Mouse (Mus musculus) heart, embryonic 10.5 days (tissue): ENCODE measurements at regions not wholly inside any gene's neighbourhood (a gene's known extent, or its start where the extent isn't known, plus 50 kb on each side); places are given as distances from the start of the nearest gene placed in this dataset.

Experiments used
- DNase-seq: peaks from one replicate; pipeline ENCODE4 v3.0.0-alpha.2; 2017; ENCODE audit warnings: low spot score
- H3K27ac ChIP-seq: fragments of 300-500 bp; sonication (generic); 2 replicates; pipeline ENCODE4 v1.5.1; 2016; ENCODE audit warnings: mild to moderate bottlenecking
- H3K27me3 ChIP-seq: fragments of 300-500 bp; sonication (generic); 2 replicates; pipeline ENCODE4 v1.6.1; 2016; ENCODE audit warnings: mild to moderate bottlenecking; ENCODE audit not compliant: poor library complexity, insufficient read depth, severe bottlenecking
- H3K36me3 ChIP-seq: fragments of 300-500 bp; sonication (generic); 2 replicates; pipeline ENCODE4 v1.6.1; 2016; ENCODE audit warnings: mild to moderate bottlenecking, moderate library complexity
- H3K4me1 ChIP-seq: fragments of 300-500 bp; sonication (generic); 2 replicates; pipeline ENCODE4 v1.6.1; 2016; ENCODE audit warnings: mild to moderate bottlenecking
- H3K4me3 ChIP-seq: fragments of 300-500 bp; sonication (generic); 2 replicates; pipeline ENCODE4 v1.5.1; 2016; ENCODE audit warnings: mild to moderate bottlenecking, moderate library complexity
- H3K9me3 ChIP-seq: fragments of 300-500 bp; sonication (generic); 2 replicates; pipeline ENCODE4 v1.6.1; 2016; ENCODE audit warnings: mild to moderate bottlenecking, moderate library complexity
- WGBS: fragments of 180-500 bp; shearing (Covaris S2); methylation state at CpG from one replicate; pipeline ENCODE4 v1.1.7; 2016; 5-methylcytosine and 5-hydroxymethylcytosine counted together

DNA sequence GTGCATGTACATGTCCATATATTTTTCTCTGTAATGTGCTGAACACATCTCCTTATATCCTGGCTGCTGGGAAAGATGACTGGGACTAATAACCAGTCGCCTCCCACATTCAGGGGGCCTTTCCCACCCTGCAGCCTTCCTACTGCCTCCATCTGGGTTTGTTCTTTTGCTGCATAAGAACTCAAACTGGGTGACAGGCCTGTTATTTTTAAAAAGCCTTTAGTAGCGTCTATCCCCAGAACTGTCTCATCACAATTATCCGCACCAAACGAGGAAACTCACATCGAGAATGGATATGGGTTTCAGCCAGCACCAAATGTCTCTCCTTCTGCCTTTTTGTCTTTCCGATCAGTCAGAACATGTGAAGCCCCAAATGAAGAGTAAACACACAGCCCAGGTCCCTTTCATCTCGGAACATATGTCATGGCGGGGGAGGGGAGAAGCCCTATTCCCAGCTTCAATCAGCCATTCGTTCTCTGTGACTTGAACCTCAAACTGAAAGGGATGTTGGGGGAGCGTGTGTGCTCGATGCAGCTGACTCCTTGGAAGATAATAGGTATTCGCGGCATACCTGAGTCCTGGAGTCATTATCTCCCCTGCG lies 128.3 kb upstream of the Noct start:
- no peaks in the 10 kb centered on the region for H3K36me3 ChIP-seq
- 36% methylated on average over 14 of the region's 14 CpGs for WGBS
- H3K27ac ChIP-seq = no peak overlapping the region

DNA sequence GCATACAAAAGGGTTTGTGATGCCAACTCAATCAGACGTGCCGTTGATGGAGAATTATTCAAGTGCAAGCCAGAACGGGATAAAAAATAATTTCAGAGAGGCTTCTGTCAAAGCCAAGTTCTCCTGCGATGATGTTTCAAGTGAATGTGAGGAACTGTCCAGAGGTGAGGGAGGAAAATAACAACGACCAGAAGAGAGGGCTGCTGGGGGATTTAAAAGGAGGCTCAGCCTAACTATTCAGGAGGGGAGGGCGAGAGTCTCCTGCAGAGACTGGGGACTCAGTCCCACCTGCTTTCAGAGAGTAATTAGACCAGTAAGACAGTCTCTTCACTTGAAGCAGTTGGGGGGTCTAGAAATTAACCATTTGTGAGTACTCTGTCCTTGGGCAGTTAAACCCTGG lies 127.7 kb upstream of the Noct start:
- no peak for DNase-seq
- WGBS = 38% methylated on average over 6 of the region's 6 CpGs

More for the DNA sequence above, 128.3 kb upstream of the Noct start:
- no peaks in the 10 kb centered on the region for H3K9me3 ChIP-seq
- H3K4me3 ChIP-seq = no peak overlapping the region
- no peak for DNase-seq
- no peaks in the 10 kb centered on the region for H3K27me3 ChIP-seq
- H3K4me1 ChIP-seq = 0 out of 2 replicates have a peak, but pooled peaks cover 3% of the 10 kb centered on the region

DNA sequence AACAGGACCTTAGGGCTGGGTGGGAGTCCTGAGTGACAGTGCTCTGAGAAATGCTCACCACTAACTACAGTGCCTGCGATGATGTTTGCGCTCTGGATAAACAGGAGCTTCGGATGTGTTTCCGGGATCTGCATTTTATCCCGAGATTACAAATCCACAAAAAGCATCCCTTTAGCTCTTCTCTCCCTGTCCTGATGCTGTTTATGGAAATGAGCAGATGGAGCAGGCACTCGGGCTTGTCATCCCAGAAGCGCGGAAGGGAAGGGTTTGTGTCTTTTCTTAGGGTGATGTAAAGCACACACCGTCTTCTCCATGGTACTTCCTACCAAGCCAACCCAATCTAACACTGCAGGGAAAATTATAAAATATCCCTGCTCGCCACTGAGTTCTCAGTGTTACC lies 126.9 kb upstream of the Noct start:
- Histone ChIP-seq H3K4me3 (no peak overlapping the region), H3K27ac (no peak overlapping the region), H3K36me3 (no peaks in the 10 kb centered on the region), H3K9me3 (no peaks in the 10 kb centered on the region), H3K27me3 (no peaks in the 10 kb centered on the region), H3K4me1 (0 out of 2 replicates have a peak, but pooled peaks cover 3% of the 10 kb centered on the region)
- no peak for DNase-seq
- 84% methylated on average over 10 of the region's 10 CpGs for WGBS

More for the DNA sequence above, 127.7 kb upstream of the Noct start:
- Histone ChIP-seq H3K36me3 (no peaks in the 10 kb centered on the region), H3K4me1 (0 out of 2 replicates have a peak, but pooled peaks cover 3% of the 10 kb centered on the region), H3K9me3 (no peaks in the 10 kb centered on the region), H3K4me3 (no peak overlapping the region), H3K27me3 (no peaks in the 10 kb centered on the region), H3K27ac (no peak overlapping the region)

DNA sequence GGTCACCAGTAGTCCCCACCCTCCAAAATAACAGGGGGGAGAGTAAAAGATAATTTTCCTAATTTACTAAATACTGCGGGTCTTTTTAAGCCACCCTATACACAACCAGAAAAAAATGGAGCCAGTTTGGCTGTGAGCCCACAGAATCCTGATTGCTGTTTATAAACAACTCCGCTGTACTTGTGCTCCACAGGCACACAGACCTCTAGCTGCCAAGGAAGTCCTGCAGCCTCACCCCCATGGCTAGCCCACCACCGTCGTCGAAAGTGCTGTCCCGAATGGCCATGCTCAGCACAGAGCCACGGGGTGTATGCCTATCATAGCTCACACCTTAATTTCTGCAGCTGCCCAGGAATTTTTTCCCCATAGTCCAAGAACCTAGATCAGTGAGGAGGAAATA lies 124.3 kb upstream of the Noct start:
- no peak for DNase-seq
- H3K4me1 ChIP-seq = 0 out of 2 replicates have a peak, but pooled peaks cover 3% of the 10 kb centered on the region
- H3K27me3 ChIP-seq = no peaks in the 10 kb centered on the region
- H3K9me3 ChIP-seq = no peaks in the 10 kb centered on the region
- no peak overlapping the region for H3K4me3 ChIP-seq
- H3K27ac ChIP-seq = no peak overlapping the region
- 87% methylated on average over 7 of the region's 7 CpGs for WGBS
- H3K36me3 ChIP-seq = no peaks in the 10 kb centered on the region

DNA sequence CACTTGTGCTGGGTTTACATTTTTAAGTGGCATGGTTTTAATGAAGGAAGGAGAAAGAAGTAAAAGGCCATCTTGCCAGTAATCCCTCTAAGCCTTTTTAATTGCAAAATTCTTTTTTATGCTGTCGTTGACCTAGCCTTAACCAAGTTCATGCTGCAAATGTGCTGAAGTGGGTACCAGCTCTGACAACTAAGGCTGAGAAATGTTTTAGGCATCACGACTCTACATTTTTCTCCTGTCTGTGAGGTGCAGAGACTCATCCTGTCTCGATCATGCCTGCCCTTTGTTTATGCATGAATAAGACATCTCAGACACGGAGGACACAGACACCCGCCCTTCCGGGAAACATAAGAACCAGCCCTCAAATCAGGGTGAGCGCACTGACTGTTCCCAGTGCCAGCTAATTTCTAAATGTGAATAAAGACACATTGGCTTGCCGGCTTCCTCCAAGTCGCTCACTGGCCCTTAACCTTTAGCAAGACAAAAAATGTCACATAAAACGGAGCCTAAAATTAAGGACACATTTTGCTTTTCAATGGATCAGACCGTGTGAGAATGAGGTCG lies 115.5 kb upstream of the Noct start:
- no peaks in the 10 kb centered on the region for H3K36me3 ChIP-seq
- H3K27me3 ChIP-seq = no peaks in the 10 kb centered on the region
- WGBS = 69% methylated on average over 12 of the region's 12 CpGs
- no peak for DNase-seq
- H3K4me3 ChIP-seq = no peak overlapping the region
- H3K27ac ChIP-seq = no peak overlapping the region
- no peaks in the 10 kb centered on the region for H3K4me1 ChIP-seq
- no peaks in the 10 kb centered on the region for H3K9me3 ChIP-seq

DNA sequence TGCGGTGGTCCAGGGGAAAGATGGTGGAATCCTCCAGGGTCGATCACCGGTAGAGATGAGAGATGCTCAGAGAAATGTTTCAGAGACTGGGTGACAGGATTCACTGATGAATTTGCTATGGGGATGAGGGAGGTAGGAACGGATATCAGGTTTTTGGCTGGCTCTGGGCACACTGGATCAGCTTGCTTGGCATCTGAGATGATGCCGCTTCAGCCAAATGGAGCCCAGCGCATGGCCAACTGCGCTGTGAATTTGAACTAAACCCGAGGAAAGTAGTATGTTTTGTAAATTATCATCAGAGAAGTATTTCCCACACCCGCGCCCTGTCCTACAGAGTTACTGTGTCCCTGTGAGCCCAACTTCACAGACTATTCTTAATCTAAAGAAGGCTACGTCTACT lies 113.0 kb upstream of the Noct start:
- Histone ChIP-seq H3K27me3 (no peaks in the 10 kb centered on the region), H3K27ac (no peak overlapping the region), H3K9me3 (no peaks in the 10 kb centered on the region), H3K4me1 (no peaks in the 10 kb centered on the region), H3K4me3 (no peak overlapping the region), H3K36me3 (no peaks in the 10 kb centered on the region)
- DNase-seq = no peak
- WGBS = 91% methylated on average over 11 of the region's 11 CpGs

DNA sequence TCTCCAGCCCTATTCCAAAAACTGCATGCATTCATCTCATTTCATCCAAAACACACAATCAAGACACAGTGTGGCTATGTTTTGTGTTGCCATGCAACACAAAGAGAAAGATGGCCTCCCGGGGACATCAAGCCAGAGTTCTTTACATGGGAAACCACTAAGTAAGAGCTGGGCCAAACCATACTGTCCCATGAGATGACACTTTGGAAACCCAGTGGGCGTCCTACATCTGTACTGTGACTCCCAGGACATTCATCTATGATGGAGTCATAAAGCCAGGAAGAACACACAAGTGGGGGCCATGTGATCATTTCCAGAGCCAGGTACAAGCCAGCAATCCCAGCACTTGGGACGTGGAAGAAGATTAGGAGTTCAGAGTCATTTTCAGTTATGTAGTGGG lies 111.9 kb upstream of the Noct start:
- H3K4me1 ChIP-seq = no peaks in the 10 kb centered on the region
- H3K4me3 ChIP-seq = no peak overlapping the region
- no peak for DNase-seq
- H3K36me3 ChIP-seq = no peaks in the 10 kb centered on the region
- no peaks in the 10 kb centered on the region for H3K9me3 ChIP-seq
- H3K27me3 ChIP-seq = no peaks in the 10 kb centered on the region
- H3K27ac ChIP-seq = no peak overlapping the region
- 77% methylated on average over 3 of the region's 3 CpGs for WGBS

DNA sequence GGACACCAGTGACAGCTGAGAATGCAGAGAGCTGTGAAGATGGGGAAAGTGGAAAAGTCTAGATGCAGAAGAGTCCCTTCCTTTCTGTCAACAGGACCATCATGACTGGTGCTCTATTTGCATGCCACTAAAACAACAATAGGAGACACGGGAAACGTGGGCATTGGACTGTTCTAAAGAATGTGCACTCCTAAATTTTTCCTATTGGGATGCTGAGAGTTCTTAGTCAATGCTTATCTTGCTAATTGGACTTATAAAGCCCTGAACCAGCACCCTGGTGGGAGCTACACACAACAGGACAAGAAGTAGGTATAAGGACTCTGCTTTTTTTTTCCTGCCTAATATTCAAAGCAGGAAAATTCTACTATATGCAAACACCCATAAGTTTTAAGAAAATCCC lies 108.3 kb upstream of the Noct start:
- Histone ChIP-seq H3K27me3 (no peaks in the 10 kb centered on the region), H3K9me3 (no peaks in the 10 kb centered on the region)

DNA sequence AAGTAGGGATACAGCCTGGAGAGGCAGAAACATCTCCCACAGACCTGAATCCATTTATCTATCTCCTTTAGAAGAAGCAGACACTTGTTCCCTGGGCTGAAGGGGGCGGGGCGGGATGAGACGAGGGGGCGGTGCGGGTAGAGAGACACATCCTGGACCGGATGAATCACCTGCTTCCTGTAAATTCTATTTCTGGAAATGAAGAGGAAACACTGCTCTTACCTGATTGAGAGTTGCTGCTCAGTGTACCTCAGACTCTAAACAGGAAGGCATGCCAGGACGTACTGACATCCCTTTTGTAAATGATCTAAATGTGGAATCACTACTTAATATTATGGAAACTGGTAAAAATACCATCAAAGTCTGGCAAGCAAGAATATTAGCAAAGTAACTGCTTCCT lies 105.5 kb upstream of the Noct start:
- Histone ChIP-seq H3K4me3 (no peak overlapping the region), H3K36me3 (no peaks in the 10 kb centered on the region), H3K9me3 (no peaks in the 10 kb centered on the region), H3K27me3 (no peaks in the 10 kb centered on the region), H3K4me1 (no peaks in the 10 kb centered on the region), H3K27ac (no peak overlapping the region)
- DNase-seq = no peak
- 67% methylated on average over 7 of the region's 7 CpGs for WGBS

More for the DNA sequence above, 108.3 kb upstream of the Noct start:
- no peak for DNase-seq
- H3K4me1 ChIP-seq = no peaks in the 10 kb centered on the region
- WGBS = 55% methylated on average over 2 of the region's 2 CpGs
- no peaks in the 10 kb centered on the region for H3K36me3 ChIP-seq
- no peak overlapping the region for H3K27ac ChIP-seq
- no peak overlapping the region for H3K4me3 ChIP-seq

DNA sequence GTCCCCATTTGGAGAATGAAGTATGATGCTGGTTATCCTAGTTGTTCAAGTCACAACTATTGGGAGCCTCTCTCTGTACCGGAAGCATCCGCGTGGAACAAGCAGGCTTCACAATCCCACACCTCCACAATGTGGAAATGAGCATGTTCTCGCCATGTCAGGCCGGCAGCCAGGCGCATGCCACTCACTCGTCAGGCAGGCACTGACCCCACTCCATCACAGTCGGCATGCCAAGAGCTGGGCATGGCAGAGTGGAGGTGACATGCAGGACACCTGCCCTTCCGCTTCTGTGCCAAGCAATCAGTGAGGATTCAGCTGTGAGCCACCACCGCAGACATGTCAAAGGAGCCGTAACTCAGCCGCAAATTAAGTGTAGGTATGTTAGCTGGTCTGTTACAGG lies 103.7 kb upstream of the Noct start:
- Histone ChIP-seq H3K36me3 (no peaks in the 10 kb centered on the region), H3K27me3 (no peaks in the 10 kb centered on the region), H3K4me3 (no peak overlapping the region), H3K9me3 (no peaks in the 10 kb centered on the region), H3K4me1 (no peaks in the 10 kb centered on the region), H3K27ac (no peak overlapping the region)
- 80% methylated on average over 12 of the region's 12 CpGs for WGBS
- DNase-seq = no peak

DNA sequence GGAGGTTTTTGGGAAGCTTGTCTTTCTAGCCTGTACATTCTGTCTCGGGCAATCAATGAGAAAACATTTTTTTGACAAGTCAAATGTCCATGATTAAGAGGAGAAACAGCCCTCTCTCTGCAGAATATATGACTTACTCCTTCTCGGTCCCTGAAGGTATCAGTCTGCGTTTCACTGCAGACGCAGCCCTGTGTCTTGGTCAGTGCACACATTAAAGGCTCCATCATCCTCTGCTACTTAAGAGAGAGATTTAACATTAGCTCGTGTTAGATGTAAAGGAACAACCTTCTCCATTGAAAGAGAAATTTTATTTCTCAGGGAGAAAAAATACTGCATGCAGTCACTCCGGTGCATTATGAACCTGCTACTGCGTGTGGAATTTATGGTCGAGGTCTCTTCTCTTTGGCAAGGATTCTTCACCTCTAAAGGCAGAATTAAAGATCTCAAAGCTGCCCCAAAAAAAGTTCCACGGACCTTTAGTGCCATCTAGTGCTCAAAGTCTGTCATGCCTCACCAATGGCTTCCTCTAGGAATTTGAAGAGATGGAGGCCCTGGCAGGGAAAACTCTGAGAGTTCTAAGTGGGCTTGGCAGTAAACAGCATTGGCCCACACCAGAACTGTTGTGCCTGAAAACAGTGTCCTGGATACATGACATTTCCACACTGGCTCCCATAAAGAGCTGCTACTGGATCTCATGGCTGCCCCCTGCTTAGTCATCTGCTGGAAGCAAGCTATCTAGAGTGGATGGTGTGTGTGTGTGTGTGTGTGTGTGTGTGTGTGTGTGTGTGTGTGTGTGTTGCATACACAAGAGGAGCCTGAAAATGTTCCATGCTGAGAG lies 102.3 kb upstream of the Noct start:
- Histone ChIP-seq H3K4me1 (no peaks in the 10 kb centered on the region), H3K27ac (no peak overlapping the region), H3K4me3 (no peak overlapping the region), H3K27me3 (no peaks in the 10 kb centered on the region), H3K9me3 (no peaks in the 10 kb centered on the region), H3K36me3 (no peaks in the 10 kb centered on the region)
- 40% methylated on average over 9 of the region's 9 CpGs for WGBS
- no peak for DNase-seq

DNA sequence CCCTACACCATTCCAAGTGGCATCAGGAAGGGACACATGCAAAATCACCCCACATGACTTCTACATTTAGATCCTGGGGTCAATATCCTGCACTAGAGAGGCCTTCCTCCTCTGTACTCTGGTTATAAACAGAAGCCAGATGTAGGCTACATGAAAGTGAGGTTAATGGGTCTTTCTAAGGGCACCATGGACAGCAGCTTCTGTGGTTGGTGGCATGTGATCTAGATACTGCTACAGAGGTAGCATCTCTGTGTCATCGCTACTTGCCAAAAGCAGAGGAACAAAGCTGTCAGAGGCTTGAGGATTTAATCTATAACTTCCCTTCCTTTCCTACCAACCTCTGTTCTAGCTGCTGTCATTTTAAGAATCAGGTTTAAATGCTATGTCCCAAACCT lies 101.7 kb upstream of the Noct start:
- Histone ChIP-seq H3K4me1 (no peaks in the 10 kb centered on the region), H3K9me3 (no peaks in the 10 kb centered on the region), H3K4me3 (no peak overlapping the region), H3K27me3 (no peaks in the 10 kb centered on the region), H3K27ac (no peak overlapping the region), H3K36me3 (no peaks in the 10 kb centered on the region)
- 94% methylated on average over 1 of the region's 1 CpGs for whole genome bisulfite sequencing
- no peak for DNase-seq

DNA sequence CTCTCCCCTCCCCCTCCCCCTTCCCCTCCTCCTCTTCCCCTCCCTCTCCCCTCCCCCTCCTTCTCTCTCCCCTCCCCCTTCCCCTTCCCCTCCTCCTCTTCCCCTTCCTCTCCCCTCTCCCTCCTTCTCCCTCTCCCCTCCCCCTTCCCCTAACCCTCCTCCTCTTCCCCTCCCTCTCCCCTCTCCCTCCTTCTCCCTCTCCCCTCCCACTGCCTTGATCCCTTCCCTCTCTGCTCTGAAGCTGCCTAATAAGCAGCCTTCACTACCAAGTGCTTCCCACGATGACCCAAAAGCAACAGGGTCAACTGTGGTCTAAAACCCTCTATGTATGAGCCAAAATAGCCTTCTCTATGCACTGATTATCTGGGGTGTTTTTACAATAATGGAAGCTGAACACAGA lies 96.4 kb upstream of the Noct start:
- no peaks in the 10 kb centered on the region for H3K36me3 ChIP-seq
- no peaks in the 10 kb centered on the region for H3K9me3 ChIP-seq
- H3K27ac ChIP-seq = no peak overlapping the region
- H3K4me1 ChIP-seq = no peaks in the 10 kb centered on the region
- whole genome bisulfite sequencing = 79% methylated on average over 1 of the region's 1 CpGs
- DNase-seq = no peak
- no peaks in the 10 kb centered on the region for H3K27me3 ChIP-seq
- no peak overlapping the region for H3K4me3 ChIP-seq
